Mouse (Mus musculus) regulatory T cell (primary cell): Measurements from ENCODE around the gene Vps26c.

Source experiments
- in situ Hi-C: fragments of 300-600 bp; cut with MboI, MseI; formaldehyde crosslinking; loops from one replicate; pipeline ENCODE4 v1.15.1; 2025; ENCODE audit warnings: high pct_unique_total_duplicates

The Vps26c gene

DNA sequence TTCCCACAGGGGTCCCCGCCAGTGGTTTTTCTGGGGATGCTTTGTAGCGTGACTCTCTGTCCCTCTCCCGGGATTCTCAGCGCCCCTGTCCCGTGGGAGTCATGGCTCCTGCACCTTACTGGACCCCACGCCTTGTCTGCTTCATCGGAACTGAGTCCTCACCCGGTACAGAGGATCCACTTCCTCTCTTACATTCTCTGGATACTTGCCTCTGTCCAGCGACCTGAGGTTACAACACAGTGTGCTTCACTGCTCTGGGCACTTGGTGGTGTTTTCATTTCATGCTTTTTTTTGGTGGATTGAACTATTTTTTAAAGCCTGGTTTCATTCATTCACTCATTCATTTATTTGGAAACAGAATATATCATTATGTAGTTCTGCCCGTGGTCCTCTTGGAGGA, 23.2 kb upstream of the Vps26c start:
- in situ Hi-C loops, result no loop called here

- in situ Hi-C loops, result no loop called here
Measured at GRCm38 (mm10) chr16:94545781-94546562, 19.3 kb upstream of the Vps26c start.

DNA sequence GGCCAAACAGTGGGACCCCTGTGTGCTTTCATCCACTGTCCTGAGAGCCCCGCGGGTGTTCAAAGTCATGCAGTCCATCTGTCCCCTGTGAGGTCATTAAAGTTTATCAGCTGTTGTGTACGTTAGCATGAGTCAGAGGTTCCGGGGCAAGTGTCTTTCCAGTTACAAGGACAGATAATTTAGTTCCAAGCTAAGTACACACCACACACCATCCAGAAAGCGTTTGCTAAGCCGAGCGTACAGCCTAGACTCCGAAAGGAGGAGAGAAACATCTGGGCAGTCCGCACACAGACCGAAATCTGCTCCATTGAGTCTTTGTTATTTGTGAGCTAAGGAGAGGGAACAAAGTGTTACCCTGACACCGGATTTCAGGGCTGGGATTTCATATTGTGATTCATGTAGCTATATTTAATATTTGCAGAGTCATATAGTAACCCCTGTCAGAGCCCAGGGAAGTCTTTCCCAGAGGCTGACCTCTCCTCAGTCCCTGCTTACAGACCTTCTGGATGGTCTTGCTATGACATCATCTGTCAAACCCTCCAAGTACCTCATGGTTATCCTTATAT, 18.0 kb upstream of the Vps26c start:
- in situ Hi-C loops, result no loop called here

DNA sequence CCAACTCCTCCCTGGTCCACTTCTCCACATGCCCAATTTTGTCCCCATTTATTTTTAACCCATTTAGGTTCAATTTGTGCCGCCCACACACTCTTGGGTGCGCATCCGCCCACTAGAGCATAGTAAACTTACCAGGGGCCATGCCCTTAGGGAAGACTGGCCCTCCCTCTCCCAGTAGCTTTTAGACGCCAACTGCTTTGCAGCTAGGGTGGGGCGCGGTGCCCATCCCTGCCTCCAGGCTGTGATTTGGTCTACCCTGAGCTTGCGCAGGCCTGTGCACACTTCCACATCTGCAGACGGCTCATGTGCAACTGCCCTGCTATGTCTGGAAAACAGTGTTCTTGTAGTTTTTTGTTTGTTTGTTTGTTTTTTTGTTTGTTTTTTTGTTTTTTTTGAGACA, 16.3 kb upstream of the Vps26c start:
- in situ Hi-C loops, result no loop called here

DNA sequence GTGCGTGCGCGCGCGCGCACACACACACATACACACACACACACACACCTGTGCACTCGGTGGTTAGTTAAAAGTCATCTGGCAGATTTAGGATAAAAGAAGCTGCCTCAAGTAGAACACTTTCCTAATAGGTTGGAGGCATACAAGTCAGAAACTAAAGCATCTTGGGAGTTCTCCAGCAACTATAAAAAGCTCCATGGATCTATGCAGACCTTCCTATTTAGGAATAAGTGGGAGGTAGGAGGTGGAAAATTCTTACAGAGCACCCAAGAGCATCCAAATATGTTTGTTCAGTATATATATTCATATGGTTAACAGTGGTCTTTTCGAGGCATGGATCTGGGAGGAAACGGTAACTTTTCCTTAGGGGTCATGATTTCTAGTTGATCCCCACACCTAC, 13.5 kb upstream of the Vps26c start:
- in situ Hi-C loops, result no loop called here

DNA sequence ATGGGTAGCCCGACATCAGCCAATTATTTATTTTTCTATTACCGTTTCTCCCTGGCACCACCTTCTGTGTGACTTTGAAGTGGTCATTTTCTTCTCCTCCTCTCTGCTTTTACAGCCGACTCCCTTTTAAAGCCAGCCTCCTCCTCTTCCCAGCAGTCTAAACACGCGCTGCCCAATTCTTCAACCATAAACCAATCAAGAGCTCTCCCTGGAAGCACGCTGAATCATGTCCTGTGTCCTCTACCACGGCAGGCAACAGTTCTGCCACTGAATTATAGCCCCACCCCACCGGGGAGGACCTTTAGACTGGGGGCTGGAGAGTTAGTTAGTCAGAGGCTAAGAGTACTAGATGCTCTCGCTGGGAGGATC, 10.5 kb upstream of the Vps26c start:
- in situ Hi-C loops, result no loop called here

DNA sequence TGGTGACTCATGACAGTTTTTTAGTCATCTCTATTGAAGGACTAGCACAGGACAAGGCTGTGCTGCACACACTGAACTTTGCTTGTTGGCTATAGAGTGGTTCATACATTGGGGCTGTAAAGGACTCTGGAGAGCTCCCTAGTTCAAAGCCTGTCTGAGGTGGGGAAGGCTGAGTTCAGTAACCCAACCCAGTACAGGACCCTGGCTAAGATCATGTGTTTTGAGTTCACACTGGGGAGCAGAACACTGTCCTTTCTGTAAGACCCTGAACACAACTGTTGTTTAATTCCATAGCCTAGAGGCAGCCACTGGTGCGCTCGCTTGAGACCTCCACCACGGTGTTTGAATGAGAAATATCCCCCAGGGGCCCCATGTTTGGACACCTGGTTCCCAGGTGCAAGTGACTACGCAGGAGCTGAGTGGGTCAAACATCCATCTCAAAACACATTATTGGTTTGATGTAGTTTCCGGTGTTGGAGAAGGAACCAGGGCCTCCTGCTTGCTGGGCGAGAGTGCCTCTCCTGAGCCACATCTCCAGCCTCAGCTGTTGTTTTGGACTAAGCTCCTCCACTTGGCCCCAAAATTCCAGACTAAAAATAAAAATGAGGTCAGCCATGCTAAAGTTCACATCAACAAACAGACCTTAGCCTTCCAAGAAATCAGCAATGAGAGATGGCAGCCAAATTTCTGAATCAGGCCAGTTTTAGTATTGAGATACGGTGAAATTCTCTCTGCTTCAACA, 10.0 kb upstream of the Vps26c start:
- in situ Hi-C loops, result no loop called here

DNA sequence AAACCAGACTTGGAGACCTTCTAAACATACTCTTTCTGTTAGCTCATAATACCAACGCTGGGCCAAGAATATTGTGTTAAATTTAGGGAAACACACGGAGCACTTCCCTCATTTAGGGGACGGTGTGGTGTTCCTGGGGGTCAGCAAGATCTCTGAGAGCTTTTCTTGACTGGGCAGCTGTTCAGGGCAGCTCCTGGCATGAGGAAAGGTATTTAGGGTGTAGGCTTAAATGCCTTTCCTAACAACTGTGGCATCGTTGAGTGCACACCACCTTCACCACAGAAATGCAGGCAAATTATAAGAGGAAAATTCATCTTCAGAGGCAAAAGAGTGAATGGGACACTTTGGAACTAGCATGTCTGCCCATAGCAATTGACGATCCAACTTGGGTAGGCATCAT, 9.1 kb upstream of the Vps26c start:
- in situ Hi-C loops, result no loop called here

- in situ Hi-C loops, result no loop called here
Measured at GRCm38 (mm10) chr16:94533679-94534078, 7.0 kb upstream of the Vps26c start.

DNA sequence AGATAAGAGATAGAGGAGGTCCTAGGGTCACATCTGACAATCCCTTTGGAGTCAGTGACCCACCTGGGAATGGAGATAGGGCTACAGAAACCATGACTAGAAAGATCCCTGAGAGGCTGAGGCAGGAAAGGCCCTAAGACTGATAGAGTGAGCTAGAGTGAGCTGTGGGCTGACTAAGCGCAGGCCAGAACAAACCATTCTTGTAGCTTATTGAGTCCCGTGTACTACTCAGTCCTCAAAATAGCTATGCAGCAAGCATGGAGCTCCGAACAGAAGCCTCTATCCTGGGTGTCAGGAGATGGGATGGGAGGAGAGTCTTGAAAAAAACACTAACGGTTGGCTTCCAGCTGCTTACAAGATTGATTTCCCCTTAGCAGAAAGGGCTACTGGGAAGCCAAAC, 4.6 kb upstream of the Vps26c start:
- in situ Hi-C loops, result no loop called here

DNA sequence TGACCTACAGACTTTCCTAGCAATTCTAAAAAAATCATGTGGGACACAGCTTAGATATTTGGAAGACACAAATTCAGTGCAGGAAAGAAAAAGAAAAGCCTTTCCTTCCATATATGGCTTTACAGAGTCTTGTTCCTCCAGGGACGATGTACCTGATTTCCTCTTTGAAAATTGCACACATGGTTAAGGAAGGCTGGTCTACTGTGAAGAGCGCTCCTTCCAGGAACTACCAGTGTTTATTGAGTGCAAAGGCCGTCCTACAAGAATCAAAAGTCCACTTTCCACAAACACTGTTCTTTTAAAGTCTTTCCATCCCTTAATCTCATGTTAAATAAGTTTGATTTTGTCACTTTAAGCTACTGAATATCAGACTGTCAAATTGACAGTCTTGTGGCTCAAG, 916 bp upstream of the Vps26c start:
- in situ Hi-C loops, result loop anchor here (5.0 kb wide), 1 partner anchor 35 kb away; no protein-coding TSS in a partner anchor

GRCm38 (mm10) chr16:94527152-94527534, 513 bp upstream of the Vps26c start:
- in situ Hi-C loops, result loop anchor here (5.0 kb wide), 1 partner anchor 35 kb away; no protein-coding TSS in a partner anchor

GRCm38 (mm10) chr16:94525955-94526343, 681 bp downstream of the Vps26c start:
- in situ Hi-C loops, result loop anchor here (5.0 kb wide), 1 partner anchor 36 kb away; no protein-coding TSS in a partner anchor

DNA sequence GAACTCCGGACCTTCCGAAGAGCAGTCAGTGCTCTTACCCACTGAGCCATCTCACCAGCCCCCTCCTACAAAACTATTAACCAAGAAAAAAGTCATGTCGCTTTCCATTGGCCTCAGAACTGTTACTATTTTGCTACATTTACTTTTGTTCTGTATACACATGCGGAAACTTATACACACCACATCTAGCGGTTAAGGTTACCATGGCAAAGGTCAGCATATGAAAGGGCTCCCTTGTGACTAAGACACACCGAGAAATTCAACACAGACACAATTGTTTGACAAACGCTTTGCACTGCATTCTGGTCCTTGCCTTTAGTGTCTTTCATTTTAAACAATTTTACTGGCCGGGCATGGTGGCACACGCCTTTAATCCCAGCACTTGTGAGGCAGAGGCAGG, 1.9 kb downstream of the Vps26c start:
- in situ Hi-C loops, result loop anchor here (5.0 kb wide), 1 partner anchor 38 kb away; no protein-coding TSS in a partner anchor

DNA sequence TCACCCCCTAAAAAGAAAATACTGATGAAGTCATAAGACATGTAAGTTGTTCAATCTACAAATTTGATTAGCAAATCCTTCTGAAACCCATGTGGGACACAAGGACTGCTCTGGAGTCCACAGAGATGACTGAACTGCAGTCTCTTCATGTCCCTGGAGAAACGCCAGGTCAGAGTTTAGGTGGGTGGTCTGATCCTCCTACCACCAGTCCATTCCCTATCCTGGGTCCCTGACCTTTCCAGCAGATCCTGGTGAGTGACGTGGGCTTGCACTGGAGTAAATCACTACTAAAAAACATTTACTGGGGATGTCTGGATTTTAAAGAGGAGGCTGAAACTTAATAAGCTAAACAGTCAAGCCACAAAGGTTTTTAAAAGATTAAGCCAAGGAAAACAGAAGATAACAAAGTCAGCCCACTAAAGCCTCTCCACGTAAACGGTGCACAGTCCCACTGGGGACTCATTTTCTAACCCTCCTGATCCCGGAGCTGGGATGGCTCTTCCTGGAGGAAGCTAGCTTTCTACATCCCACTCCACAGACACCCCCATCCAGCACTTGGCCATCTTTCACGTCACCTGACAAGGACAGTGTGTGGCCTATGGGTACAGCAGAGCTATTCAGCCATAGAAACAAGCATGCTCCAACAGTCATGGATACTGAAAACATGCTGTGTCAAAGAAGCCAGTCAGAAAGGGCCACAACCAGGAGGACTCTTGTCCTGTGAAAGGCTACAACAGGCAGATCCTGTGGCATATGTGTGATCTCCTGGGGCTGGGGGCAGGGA, 2.8 kb downstream of the Vps26c start:
- in situ Hi-C loops, result no loop called here

- in situ Hi-C loops, result no loop called here
Measured at GRCm38 (mm10) chr16:94519028-94519427, 7.6 kb downstream of the Vps26c start.

GRCm38 (mm10) chr16:94517606-94518005, 9.0 kb downstream of the Vps26c start:
- in situ Hi-C loops, result no loop called here

- in situ Hi-C loops, result no loop called here
Measured at GRCm38 (mm10) chr16:94509983-94510382, 16.6 kb downstream of the Vps26c start.

- in situ Hi-C loops, result no loop called here
Measured at GRCm38 (mm10) chr16:94508769-94509168, 17.9 kb downstream of the Vps26c start.

DNA sequence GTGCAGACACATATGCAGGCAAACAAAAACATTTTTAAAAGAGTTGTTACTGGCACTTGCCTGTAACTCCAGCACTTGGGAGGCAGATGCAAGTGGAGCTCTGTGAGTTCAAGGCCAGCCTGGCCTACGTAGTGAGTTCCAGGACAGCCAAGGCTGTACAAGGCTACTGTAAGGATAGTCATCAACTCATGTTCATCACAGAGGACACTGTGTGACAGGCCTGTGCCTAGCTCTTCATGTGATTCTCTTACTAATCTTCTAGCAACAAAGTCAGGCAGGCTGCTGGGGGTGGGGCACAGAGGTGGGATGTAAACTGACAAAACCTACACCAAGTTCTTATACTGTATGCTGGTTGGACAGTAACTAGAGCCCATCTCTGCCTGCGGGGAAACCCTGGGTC, 19.6 kb downstream of the Vps26c start:
- in situ Hi-C loops, result no loop called here

DNA sequence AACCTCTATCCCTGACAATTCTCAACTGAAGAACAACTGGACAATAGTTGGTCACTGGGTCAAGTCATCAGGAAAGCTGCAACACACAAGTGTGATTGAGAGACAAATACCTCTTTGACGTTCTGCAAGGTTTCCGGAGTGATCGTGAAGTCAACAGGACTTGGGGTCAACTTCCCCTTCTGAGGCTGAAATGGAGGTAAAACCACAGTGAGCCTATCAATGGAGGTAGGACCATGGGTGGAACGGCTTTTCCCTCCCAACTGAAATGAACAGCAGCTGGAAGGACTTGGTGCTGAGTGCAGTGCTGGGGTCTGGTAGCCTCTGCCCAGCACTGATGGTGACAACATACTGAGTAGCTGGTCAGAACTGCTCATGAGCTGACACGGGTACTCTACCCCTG, 22.4 kb downstream of the Vps26c start:
- in situ Hi-C loops, result no loop called here

- in situ Hi-C loops, result no loop called here
Measured at GRCm38 (mm10) chr16:94497911-94498310, 28.7 kb downstream of the Vps26c start.
